Mouse (Mus musculus) G1E (cell line): ENCODE measurements at regions not wholly inside any gene's neighbourhood (a gene's known extent, or its start where the extent isn't known, plus 50 kb on each side); places are given as distances from the start of the nearest gene placed in this dataset.

Experiments used
- CTCF ChIP-seq: IDR thresholded peaks from 2 replicates; pipeline ENCODE4 v1.5.1; 2012; ENCODE audit warnings: low read depth, low read length, inconsistent platforms, mixed read lengths
- GATA1 ChIP-seq: IDR thresholded peaks from 2 replicates; pipeline ENCODE4 v1.6.1; 2012; ENCODE audit warnings: borderline replicate concordance, low read length, inconsistent platforms, mixed read lengths

- TF ChIP-seq CTCF (no peak), GATA1 (no peak)
These were observed 242.3 kb downstream of the Cbln1 start for GRCm38 (mm10) chr8:87230096-87230495.
